Mouse (Mus musculus): ENCODE data around the gene Tapt1. TPM values are rescaled to one million over a fixed set of nuclear protein-coding genes. Genes with fewer than 3 reads are reported as not detected.
"Not testable (repeated sequence)": the region's sequence is repeated elsewhere in the genome, so short reads cannot be mapped to it uniquely, and the experiment has no call there.

Tapt1 gene
- 52.4 and 56.7 TPM in 2 replicates for total RNA-seq (2014; rRNA removed)
- polyA plus RNA-seq (2015; fragmentation: Nextera tagmentation; extraction: Ambion mirVana) = 24.7 and 27.3 TPM in 2 replicates

DNA sequence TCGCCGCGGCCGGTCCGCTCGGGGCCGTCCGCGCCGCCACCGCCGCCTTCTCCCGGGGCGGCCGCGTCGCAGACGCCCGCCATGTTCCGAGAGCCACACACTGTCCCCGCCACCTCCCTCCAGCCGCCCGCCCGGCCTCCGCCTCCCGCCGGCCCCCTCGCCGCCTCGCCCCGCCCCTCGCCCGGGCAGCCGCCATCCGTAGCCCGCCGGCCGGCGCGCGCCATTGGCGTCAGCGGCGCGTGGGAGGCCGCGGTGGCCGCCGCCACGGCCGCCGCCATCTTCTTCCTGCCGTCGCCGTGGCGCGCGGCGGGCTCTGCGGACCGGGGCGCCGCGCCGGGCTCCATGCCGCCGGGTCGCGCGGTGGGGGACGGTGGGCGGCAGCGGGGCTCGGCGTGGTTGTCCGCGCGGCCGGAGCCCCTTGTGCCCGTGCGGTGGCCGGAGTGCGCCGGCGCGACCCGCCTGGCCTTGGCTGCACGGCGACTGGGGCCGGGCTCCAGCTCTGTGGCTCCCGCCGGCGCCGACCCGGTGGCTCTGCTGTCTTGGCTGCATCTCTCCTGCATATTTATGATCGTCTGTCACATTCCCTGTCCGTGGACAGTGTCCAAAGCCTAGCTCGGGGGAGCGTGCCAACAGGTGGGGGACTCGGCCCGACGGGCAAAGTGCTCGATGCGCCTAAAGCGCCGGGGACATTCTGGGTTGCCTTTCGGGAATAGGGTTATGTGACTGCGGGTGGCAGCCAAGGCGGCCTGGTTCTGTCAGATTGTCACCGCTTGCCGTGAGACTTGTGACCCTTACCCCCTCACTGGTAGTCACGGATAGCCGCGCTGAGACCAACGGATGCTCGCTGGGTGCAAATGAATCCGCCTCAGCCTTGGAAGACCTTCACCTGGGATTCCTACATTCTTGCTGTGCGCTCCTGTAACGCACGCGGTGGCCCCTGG, at the start of gene Tapt1:
Gene Tapt1, minus strand, starts transcription at position 106 of the 941 bp plus-strand sequence.
- H3K9ac ChIP-seq (replicated peaks; ENCODE audit: low read length, poor library complexity, severe bottlenecking) = peak within 1 kb of the TSS; percentile 93
- peak; percentile 95 for ATAC-seq (ENCODE audit: low FRiP score)

DNA sequence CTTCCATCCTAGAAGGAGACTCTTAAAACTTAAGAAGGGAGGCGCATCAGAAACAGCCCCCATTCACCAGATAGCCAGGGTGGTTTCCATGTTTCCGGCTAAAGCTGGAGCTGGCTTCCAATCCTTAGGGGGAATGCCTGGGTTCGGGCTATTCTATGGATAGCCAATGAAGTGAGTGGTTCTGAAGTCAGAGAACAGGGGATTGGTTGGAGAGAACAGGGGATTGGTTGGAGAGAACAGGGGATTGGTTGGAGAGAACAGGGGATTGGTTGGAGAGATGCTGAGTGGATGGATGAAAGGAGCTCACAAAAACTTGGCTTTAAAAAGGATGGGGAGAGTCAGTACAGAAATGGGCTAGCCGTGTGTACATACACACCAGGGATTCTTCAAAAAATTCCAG, 45.1 kb upstream of the Tapt1 start:
- 82% methylated on average over 4 of the region's 4 CpGs for WGBS
- no peak for TF ChIP-seq CTCF (IDR thresholded peaks at IDR 0.05)
- DNase-seq (ENCODE audit: low spot score) = no peak

More for the DNA sequence above, at the start of gene Tapt1:
- H3K9me3 ChIP-seq (ENCODE audit: low read length) = no peaks in the 10 kb centered on the region
- no peaks in the 10 kb centered on the region for H3K27me3 ChIP-seq (ENCODE audit: insufficient read depth, low read length)
- peak; percentile 84 for DNase-seq (ENCODE audit: low spot score)
- TF ChIP-seq CTCF (IDR thresholded peaks at IDR 0.05) = no peak
- H3K4me3 ChIP-seq (ENCODE audit: low read depth, low read length) = peak within 1 kb of the TSS; percentile 86
- no peaks in the 10 kb centered on the region for H3K36me3 ChIP-seq (ENCODE audit: insufficient read depth, low read length)
- WGBS = under 1% methylated on average over 61 of the region's 121 CpGs
- H3K4me1 ChIP-seq (ENCODE audit: insufficient read depth, low read length) = peaks cover 11% of the 10 kb centered on the region; the same call in 1 of the 2 replicates
- H3K4me2 ChIP-seq (ENCODE audit: low read depth, low read length, poor library complexity, severe bottlenecking) = peak within 1 kb of the TSS; percentile 75
- peak within 1 kb of the TSS; percentile 89 for H3K27ac ChIP-seq (ENCODE audit: low read depth, low read length)

DNA sequence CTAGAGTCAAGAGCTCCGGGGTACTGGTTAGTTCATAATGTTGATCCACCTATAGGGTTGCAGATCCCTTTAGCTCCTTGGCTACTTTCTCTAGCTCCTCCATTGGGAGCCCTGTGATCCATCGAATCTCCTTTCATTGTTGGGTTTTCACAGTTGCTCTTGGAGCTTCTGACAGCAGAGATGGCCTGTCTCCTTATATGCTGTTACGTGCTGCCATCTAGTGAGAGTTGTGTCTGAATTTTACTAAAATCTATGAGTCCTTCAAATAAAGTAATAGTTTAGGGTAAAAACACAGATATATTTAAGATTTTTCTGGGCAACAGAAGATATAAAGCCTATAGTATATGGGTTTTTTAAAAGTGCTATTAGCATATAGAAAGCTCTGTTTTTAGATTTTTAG, 42.1 kb upstream of the Tapt1 start:
- H3K9ac ChIP-seq (replicated peaks; ENCODE audit: low read length, poor library complexity, severe bottlenecking); H3K36me3 ChIP-seq (ENCODE audit: insufficient read depth, low read length); H3K4me2 ChIP-seq (ENCODE audit: low read depth, low read length, poor library complexity, severe bottlenecking); H3K27me3 ChIP-seq (ENCODE audit: insufficient read depth, low read length); H3K4me3 ChIP-seq (ENCODE audit: low read depth, low read length); H3K27ac ChIP-seq (ENCODE audit: low read depth, low read length); ATAC-seq (ENCODE audit: low FRiP score); H3K9me3 ChIP-seq (ENCODE audit: low read length); H3K4me1 ChIP-seq (ENCODE audit: insufficient read depth, low read length): not testable (repeated sequence)
- peak; percentile 83 for DNase-seq (ENCODE audit: low spot score)
- peak; percentile 75 for TF ChIP-seq CTCF (IDR thresholded peaks at IDR 0.05)
- 34% methylated on average over 2 of the region's 3 CpGs for WGBS

More for the DNA sequence above, 45.1 kb upstream of the Tapt1 start:
- no peak for ATAC-seq (ENCODE audit: low FRiP score)
- Histone ChIP-seq H3K27ac (ENCODE audit: low read depth, low read length) (no peak overlapping the region), H3K9me3 (ENCODE audit: low read length) (no peaks in the 10 kb centered on the region), H3K4me3 (ENCODE audit: low read depth, low read length) (no peak overlapping the region), H3K9ac (replicated peaks; ENCODE audit: low read length, poor library complexity, severe bottlenecking) (no peak overlapping the region), H3K4me2 (ENCODE audit: low read depth, low read length, poor library complexity, severe bottlenecking) (no peak overlapping the region), H3K36me3 (ENCODE audit: insufficient read depth, low read length) (no peaks in the 10 kb centered on the region), H3K4me1 (ENCODE audit: insufficient read depth, low read length) (no peaks in the 10 kb centered on the region), H3K27me3 (ENCODE audit: insufficient read depth, low read length) (no peaks in the 10 kb centered on the region)

DNA sequence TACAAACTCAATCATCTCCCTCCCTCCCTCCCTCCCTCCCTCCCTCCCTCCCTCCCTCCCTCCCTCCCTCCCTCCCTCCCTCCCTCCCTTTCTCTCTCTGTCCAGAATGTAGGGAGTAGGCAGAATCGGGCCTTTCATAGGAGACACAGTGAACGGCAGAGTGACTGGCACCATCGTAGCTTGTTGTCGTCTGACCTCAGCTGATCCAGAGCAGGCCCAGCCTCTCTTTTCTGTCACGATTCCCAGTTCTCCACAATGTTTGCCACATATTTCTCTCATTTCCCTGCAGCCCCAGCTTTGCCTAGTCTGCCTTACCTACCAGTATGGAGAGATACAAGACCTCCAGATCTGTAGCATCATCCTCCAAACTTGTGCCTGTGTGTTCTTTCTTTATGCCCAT, 35.3 kb upstream of the Tapt1 start:
- WGBS = 86% methylated on average over 4 of the region's 5 CpGs
- no peak for ATAC-seq (ENCODE audit: low FRiP score)
- H3K36me3 ChIP-seq (ENCODE audit: insufficient read depth, low read length) = no peaks in the 10 kb centered on the region

DNA sequence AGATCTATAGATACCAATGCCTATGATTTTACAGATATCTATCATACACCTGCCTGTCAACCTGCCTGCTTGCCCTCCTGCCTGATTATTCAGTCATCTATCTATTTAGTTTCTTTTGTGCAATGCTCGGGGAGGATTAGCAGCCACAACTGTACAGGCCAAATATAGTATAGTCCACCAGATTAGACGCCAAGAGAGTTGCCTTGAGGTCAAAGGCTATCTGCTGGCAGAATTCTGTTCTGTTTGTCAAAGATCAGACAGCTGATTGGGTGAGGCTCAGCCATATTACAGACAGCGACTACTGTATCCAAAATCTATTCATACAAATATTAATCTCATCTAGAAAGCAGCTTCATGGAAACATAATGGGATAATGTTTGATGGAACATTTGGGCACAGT, 34.7 kb upstream of the Tapt1 start:
- no peak for DNase-seq (ENCODE audit: low spot score)
- H3K4me1 ChIP-seq (ENCODE audit: insufficient read depth, low read length) = no peaks in the 10 kb centered on the region
- no peak overlapping the region for H3K27ac ChIP-seq (ENCODE audit: low read depth, low read length)
- H3K4me2 ChIP-seq (ENCODE audit: low read depth, low read length, poor library complexity, severe bottlenecking) = no peak overlapping the region
- no peak overlapping the region for H3K4me3 ChIP-seq (ENCODE audit: low read depth, low read length)
- no peak for TF ChIP-seq CTCF (IDR thresholded peaks at IDR 0.05)
- no peak for ATAC-seq (ENCODE audit: low FRiP score)
- 69% methylated on average over 3 of the region's 3 CpGs for WGBS
- no peaks in the 10 kb centered on the region for H3K36me3 ChIP-seq (ENCODE audit: insufficient read depth, low read length)
- H3K27me3 ChIP-seq (ENCODE audit: insufficient read depth, low read length) = no peaks in the 10 kb centered on the region
- H3K9me3 ChIP-seq (ENCODE audit: low read length) = no peaks in the 10 kb centered on the region
- H3K9ac ChIP-seq (replicated peaks; ENCODE audit: low read length, poor library complexity, severe bottlenecking) = no peak overlapping the region

More for the DNA sequence above, 35.3 kb upstream of the Tapt1 start:
- Histone ChIP-seq H3K27me3 (ENCODE audit: insufficient read depth, low read length) (no peaks in the 10 kb centered on the region), H3K9me3 (ENCODE audit: low read length) (no peaks in the 10 kb centered on the region), H3K9ac (replicated peaks; ENCODE audit: low read length, poor library complexity, severe bottlenecking) (no peak overlapping the region), H3K27ac (ENCODE audit: low read depth, low read length) (no peak overlapping the region), H3K4me3 (ENCODE audit: low read depth, low read length) (no peak overlapping the region), H3K4me1 (ENCODE audit: insufficient read depth, low read length) (no peaks in the 10 kb centered on the region), H3K4me2 (ENCODE audit: low read depth, low read length, poor library complexity, severe bottlenecking) (no peak overlapping the region)
- TF ChIP-seq CTCF (IDR thresholded peaks at IDR 0.05) = no peak
- DNase-seq (ENCODE audit: low spot score) = no peak

DNA sequence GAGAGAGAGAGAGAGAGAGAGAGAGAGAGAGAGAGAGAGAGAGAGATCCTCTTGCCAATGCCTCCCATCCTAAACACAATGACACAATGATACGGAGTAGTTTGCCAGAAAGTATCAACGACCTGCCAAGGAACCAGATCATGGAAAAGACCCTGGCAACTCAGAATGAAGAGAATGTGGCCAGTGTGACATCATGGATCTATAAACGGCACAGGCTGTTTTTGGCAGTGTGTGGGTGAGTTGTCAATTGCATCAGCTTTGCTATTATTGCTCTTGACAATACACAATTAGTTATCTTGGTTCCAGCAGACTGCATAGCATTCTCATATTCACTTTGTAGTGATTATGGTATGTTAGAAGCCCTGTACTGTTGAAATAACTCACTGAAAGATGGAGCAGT, 33.3 kb upstream of the Tapt1 start:
- no peaks in the 10 kb centered on the region for H3K4me1 ChIP-seq (ENCODE audit: insufficient read depth, low read length)
- H3K27ac ChIP-seq (ENCODE audit: low read depth, low read length) = no peak overlapping the region
- TF ChIP-seq CTCF (IDR thresholded peaks at IDR 0.05) = no peak
- ATAC-seq (ENCODE audit: low FRiP score) (no peak), DNase-seq (ENCODE audit: low spot score) (no peak)
- no peak overlapping the region for H3K4me3 ChIP-seq (ENCODE audit: low read depth, low read length)
- no peaks in the 10 kb centered on the region for H3K36me3 ChIP-seq (ENCODE audit: insufficient read depth, low read length)
- H3K4me2 ChIP-seq (ENCODE audit: low read depth, low read length, poor library complexity, severe bottlenecking) = no peak overlapping the region
- no peaks in the 10 kb centered on the region for H3K27me3 ChIP-seq (ENCODE audit: insufficient read depth, low read length)
- 70% methylated on average over 3 of the region's 3 CpGs for WGBS
- H3K9ac ChIP-seq (replicated peaks; ENCODE audit: low read length, poor library complexity, severe bottlenecking) = no peak overlapping the region
- H3K9me3 ChIP-seq (ENCODE audit: low read length) = no peaks in the 10 kb centered on the region
